Mouse (Mus musculus) lung, postnatal 0 days (tissue): ENCODE data around the gene Mmadhc.

ENCODE experiments used
- CTCF ChIP-seq: IDR thresholded peaks from 2 replicates; pipeline ENCODE4 v1.5.1; 2016; ENCODE audit warnings: antibody characterized with exemption, mild to moderate bottlenecking
- EP300 ChIP-seq: IDR thresholded peaks from 2 replicates; pipeline ENCODE4 v1.6.1; 2016; ENCODE audit warnings: antibody characterized with exemption, mild to moderate bottlenecking, control low read depth

- TF ChIP-seq CTCF: peak; percentile 61
- 0 out of 2 replicates have a peak, but pooled peaks have one; percentile 7 for TF ChIP-seq EP300
Measured at GRCm38 (mm10) chr2:50284781-50285180, 11.8 kb downstream of the Mmadhc start.
